Mouse (Mus musculus): ENCODE data around the gene Il1rl1. TPM values are rescaled to one million over a fixed set of nuclear protein-coding genes. Genes with fewer than 3 reads are reported as not detected.

Gene Il1rl1
- 0.06 and 0.14 TPM in 2 replicates for polyA plus RNA-seq (2012; rRNA removed)

DNA sequence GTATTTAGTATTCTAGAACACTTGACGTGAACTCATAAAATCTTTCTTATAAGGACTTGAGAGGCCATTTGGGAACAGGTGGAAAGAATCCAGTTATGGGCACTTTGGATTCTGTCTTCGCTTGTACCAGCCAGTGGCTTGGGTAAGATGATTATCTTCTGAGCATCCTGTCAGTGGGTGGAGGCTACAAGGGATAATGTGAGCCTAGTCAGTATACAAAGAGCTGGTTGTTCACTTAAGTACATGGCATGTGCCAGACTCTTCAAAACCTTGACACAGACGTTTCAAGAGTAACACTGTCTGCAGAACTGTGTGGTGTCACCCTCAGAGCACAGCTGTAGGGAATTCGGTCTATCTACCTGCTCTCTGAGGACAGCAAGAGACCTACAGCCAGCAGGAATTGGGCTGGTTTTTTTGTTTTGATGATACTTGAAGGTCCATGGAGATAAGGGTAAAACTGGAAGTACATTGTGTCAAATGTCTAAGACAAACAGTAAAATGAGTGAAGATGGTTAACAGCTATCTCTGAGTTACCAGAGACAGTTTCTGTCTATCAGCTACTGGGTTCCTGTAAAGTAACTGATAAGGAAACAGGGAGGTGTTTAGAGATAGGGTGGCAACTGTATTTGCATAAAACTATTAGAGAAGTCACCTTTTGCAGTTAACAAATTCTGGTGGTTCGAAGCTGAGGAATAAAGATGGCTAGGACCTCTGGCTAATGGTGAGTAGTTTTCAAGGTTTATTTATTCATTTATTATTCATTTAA lies at the start of gene Il1rl1:
Gene Il1rl1, plus strand, starts transcription at position 661 of the 766 bp plus-strand sequence.
- no peak for DNase-seq (ENCODE audit: extremely low spot score in 1 of 2, low spot score in 1 of 2)

- DNase-seq (ENCODE audit: extremely low spot score in 1 of 2, low spot score in 1 of 2) = peak; percentile 21 to 89
These were observed 49.3 kb upstream of the Il1rl1 start for GRCm38 (mm10) chr1:40380111-40380510.

DNA sequence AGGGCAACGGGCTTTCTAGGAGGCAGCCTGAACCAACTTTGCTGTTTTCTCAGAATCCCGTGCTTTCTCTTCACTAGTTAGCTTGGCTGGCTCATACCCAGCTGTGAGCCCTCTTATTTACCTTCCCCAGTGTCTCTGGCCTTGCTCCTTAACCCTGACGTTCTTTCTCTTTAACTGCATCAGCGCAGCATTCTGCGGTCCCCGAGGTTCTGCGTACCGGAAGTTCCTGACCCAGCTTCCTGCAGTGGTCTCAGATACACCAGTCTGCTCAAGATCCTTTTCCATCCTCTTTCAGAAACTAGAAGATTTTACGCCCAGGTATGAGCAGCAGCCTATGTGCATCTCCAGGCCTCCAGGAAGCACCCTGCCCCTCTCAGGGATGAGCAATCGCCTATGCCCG lies 48.4 kb upstream of the Il1rl1 start:
- no peak for DNase-seq (ENCODE audit: extremely low spot score in 1 of 2, low spot score in 1 of 2)

- no peak for DNase-seq (ENCODE audit: extremely low spot score in 1 of 2, low spot score in 1 of 2)
These were observed 46.5 kb upstream of the Il1rl1 start for GRCm38 (mm10) chr1:40382841-40383240.

GRCm38 (mm10) chr1:40384931-40385545 lies 44.3 kb upstream of the Il1rl1 start:
- DNase-seq (ENCODE audit: extremely low spot score in 1 of 2, low spot score in 1 of 2) = no peak

DNA sequence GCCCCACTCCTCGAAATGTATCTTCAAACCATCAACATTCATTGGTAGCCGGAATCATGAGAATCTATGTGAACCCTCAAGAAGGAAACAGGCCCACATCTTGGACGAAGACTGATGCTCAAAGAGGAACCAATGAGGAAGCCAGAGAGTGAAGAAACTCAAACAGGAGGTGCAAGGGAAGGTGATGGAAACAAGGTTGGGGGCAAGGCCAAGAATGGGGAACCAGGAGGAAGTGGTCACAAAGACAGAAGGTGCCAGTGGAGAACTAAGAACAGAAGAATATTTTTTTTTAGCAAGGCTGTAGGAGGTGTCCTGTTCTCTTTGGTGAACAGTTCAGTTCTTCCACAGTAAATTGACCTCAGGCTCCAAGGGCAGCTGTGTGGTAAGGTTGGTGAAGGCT lies 38.0 kb upstream of the Il1rl1 start:
- DNase-seq (ENCODE audit: extremely low spot score in 1 of 2, low spot score in 1 of 2) = no peak

DNA sequence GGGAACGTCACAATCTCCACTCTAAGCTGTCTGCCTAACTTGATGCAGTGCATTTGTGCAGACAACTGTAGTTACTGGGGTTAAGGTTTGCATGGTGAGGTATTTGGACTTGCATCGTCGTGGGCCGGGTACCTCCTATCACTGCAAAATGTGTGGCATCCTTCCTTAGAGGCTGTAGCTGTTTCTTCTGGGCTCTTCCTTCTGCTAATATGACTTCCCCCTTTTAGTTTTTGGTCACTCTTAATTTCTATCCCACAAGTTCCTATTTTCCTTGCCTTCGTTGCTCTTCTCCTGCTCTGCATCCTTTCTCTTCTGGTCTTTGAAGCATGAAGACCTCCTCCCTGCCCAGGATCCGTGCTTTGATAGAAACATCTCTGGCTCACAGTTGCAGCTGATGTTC lies 36.8 kb upstream of the Il1rl1 start:
- no peak for DNase-seq (ENCODE audit: extremely low spot score in 1 of 2, low spot score in 1 of 2)

DNA sequence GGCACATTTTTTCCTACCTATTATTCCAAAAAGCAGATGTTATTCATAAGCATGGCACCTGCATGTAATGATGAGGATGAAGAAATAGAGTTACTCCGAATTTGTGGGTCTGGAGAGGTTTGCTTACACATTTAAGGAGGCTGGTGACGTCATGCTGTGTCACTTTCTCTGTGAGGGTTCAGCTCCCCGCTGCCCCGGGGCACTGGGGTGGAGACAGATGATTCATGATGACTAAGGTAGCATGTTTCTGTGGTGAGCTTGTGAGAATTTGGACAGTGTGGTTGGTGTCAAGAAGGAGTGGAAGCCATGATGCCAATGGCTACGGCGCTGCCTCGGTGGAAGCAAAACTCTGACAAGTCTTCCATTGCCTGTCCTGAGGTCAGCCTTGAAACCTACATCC lies 36.2 kb upstream of the Il1rl1 start:
- no peak for DNase-seq (ENCODE audit: extremely low spot score in 1 of 2, low spot score in 1 of 2)

- DNase-seq (ENCODE audit: extremely low spot score in 1 of 2, low spot score in 1 of 2) = no peak
These were observed 29.7 kb upstream of the Il1rl1 start for GRCm38 (mm10) chr1:40399639-40400038.

- DNase-seq (ENCODE audit: extremely low spot score in 1 of 2, low spot score in 1 of 2) = peak in 1 of 2 experiments; percentile 7
These were observed 24.7 kb upstream of the Il1rl1 start for GRCm38 (mm10) chr1:40404682-40405081.

- DNase-seq (ENCODE audit: extremely low spot score in 1 of 2, low spot score in 1 of 2) = no peak
These were observed 19.5 kb upstream of the Il1rl1 start for GRCm38 (mm10) chr1:40409882-40410281.

DNA sequence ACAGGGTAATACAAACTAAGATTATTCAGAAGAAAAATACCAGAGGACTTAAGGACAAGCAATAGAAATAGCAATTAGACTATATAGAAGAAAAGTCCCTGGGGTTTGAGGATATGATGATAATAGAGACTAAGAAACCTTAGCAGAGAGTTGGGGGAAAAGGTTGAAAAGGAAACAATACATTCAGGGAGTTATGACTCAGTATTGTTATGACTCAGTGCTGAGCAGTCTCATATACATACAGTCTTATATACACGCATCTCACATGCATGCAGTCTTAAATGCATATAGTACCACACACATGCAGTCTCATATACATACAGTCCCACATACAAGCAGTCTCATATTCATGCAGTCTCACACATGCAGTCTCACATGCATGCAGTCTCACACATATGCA lies 16.3 kb upstream of the Il1rl1 start:
- DNase-seq (ENCODE audit: extremely low spot score in 1 of 2, low spot score in 1 of 2) = no peak

DNA sequence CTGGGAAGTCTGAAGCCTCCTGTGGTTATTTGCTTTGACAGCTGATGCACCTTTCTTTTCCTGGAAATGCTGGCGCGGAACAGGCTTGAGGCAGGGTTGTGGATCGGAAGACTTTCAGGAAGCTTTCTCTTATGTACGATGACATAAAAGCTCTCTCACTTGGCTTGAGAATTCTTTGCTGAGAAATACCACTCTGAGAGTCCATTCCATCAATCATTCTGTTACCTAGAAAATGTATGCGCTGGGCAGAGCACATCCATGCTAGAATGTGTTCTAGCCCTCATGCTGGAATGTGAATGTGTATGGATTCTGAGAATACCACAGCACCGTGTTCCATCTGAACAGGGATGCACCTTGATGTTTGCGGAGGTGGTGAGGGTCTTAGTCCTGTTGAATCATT lies 15.1 kb upstream of the Il1rl1 start:
- DNase-seq (ENCODE audit: extremely low spot score in 1 of 2, low spot score in 1 of 2) = no peak

GRCm38 (mm10) chr1:40414863-40415656 lies 14.3 kb upstream of the Il1rl1 start:
- DNase-seq (ENCODE audit: extremely low spot score in 1 of 2, low spot score in 1 of 2) = no peak

GRCm38 (mm10) chr1:40417034-40417433 lies 12.3 kb upstream of the Il1rl1 start:
- no peak for DNase-seq (ENCODE audit: extremely low spot score in 1 of 2, low spot score in 1 of 2)

GRCm38 (mm10) chr1:40418512-40418911 lies 10.9 kb upstream of the Il1rl1 start:
- no peak for DNase-seq (ENCODE audit: extremely low spot score in 1 of 2, low spot score in 1 of 2)

GRCm38 (mm10) chr1:40423892-40424291 lies 5.5 kb upstream of the Il1rl1 start:
- no peak for DNase-seq (ENCODE audit: extremely low spot score in 1 of 2, low spot score in 1 of 2)

DNA sequence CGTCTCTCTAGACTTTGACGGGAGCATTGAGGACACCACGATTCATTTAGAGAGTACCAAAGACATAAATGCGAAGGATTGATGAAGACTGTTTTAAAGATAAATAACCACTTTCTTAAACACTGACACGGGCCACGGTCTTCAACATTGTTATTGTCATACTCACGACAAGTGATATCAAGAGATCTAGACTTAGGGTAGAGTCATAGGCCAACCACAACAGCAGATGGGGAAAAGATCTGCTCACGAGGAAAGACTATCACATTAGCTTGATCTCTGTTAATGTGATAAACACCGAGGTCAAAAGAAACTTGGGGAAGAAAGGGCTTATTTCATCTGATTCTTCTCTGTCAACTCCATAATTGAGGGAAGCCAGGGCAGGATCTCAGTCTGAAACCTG lies 2.1 kb upstream of the Il1rl1 start:
- DNase-seq (ENCODE audit: extremely low spot score in 1 of 2, low spot score in 1 of 2) = no peak

GRCm38 (mm10) chr1:40427901-40428300 lies 1.5 kb upstream of the Il1rl1 start:
- no peak for DNase-seq (ENCODE audit: extremely low spot score in 1 of 2, low spot score in 1 of 2)

DNA sequence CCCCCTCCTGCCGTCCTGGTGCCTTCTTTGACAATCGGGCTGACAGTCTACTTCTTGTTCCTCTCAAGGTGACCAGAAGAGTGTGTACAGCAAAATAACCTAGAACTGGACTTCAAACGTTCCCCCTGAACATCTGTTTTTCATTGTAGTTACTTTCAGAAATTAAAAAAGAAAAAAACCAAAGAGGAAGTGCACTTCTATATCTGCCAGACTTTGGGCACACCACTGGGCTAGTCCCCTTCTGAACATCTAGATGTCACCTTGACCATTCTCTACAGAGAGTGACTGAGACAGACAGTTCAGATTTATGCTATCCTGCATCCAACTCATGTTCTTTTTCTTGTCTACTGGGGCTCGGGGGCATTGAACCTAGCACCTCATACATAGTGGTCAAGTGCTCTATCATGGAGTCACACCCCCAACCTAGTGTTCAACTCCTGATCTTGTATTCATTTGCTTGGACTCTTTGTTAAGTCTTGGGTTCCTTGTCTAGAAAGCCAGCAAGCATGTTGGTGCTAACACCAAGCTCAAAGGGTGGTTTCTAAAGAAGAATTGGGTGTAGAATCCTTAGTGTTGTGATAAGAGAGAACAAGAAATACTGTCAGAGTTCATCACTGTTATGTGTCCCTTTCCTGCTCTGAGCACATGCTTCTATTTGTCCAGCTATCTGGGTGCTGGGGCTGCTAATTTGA lies 919 bp downstream of the Il1rl1 start:
- no peak for DNase-seq (ENCODE audit: extremely low spot score in 1 of 2, low spot score in 1 of 2)

- no peak for DNase-seq (ENCODE audit: extremely low spot score in 1 of 2, low spot score in 1 of 2)
These were observed 2.8 kb downstream of the Il1rl1 start for GRCm38 (mm10) chr1:40432169-40432568.

All from frontal cortex, adult 2 months (tissue).